Mouse (Mus musculus) embryonic facial prominence, embryonic 11.5 days (tissue): ENCODE measurements around the gene Arsj. TPM values are rescaled to one million over a fixed set of nuclear protein-coding genes. Genes with fewer than 3 reads are reported as not detected.

Experiments used
- ATAC-seq: fragments of 200-750 bp; cut with Nextera tagmentation; replicated peaks from 2 replicates; pipeline ENCODE4 v1.8.0; 2017; ENCODE audit warnings: low read depth; ENCODE audit not compliant: insufficient number of reproducible peaks, low FRiP score, low TSS enrichment
- DNase-seq: peaks from one replicate; pipeline ENCODE4 v3.0.0-alpha.2; 2015; ENCODE audit warnings: low spot score
- H3K27ac ChIP-seq: fragments of 300-500 bp; sonication (generic); replicated peaks from 2 replicates; pipeline ENCODE4 v1.5.1; 2014; ENCODE audit warnings: mild to moderate bottlenecking, low read depth, low read length, control low read depth
- H3K27me3 ChIP-seq: fragments of 300-500 bp; sonication (generic); 2 replicates; pipeline ENCODE4 v1.6.1; 2014; ENCODE audit warnings: mild to moderate bottlenecking, low read length, moderate library complexity, mixed read lengths; ENCODE audit not compliant: control insufficient read depth, insufficient read depth
- H3K36me3 ChIP-seq: fragments of 300-500 bp; sonication (generic); replicated peaks from 2 replicates; pipeline ENCODE4 v1.6.1; 2014; ENCODE audit warnings: low read depth, mild to moderate bottlenecking, low read length, moderate library complexity, mixed read lengths; ENCODE audit not compliant: control insufficient read depth, insufficient read depth
- H3K4me1 ChIP-seq: fragments of 300-500 bp; sonication (generic); 2 replicates; pipeline ENCODE4 v1.6.1; 2014; ENCODE audit warnings: low read length, mixed read lengths; ENCODE audit not compliant: control insufficient read depth, insufficient read depth
- H3K4me2 ChIP-seq: fragments of 300-500 bp; sonication (generic); 2 replicates; pipeline ENCODE4 v1.6.1; 2014; ENCODE audit warnings: low read depth, mild to moderate bottlenecking, control low read depth, low read length, moderate library complexity
- H3K4me3 ChIP-seq: fragments of 300-500 bp; sonication (generic); 2 replicates; pipeline ENCODE4 v1.5.1; 2014; ENCODE audit warnings: low read depth, low read length, control low read depth
- H3K9ac ChIP-seq: fragments of 300-500 bp; sonication (generic); replicated peaks from 2 replicates; pipeline ENCODE4 v1.6.1; 2014; ENCODE audit warnings: mild to moderate bottlenecking, control low read depth, low read length
- H3K9me3 ChIP-seq: fragments of 300-500 bp; sonication (generic); replicated peaks from 2 replicates; pipeline ENCODE4 v1.6.1; 2016; ENCODE audit warnings: mild to moderate bottlenecking, low read length, inconsistent platforms, mixed read lengths; ENCODE audit not compliant: control insufficient read depth
- WGBS: fragments of 180-500 bp; shearing (Covaris S2); extraction: QIAGEN DNeasy Blood & Tissue Kit; methylation state at CpG from one replicate; pipeline ENCODE4 v1.1.7; 2014; 5-methylcytosine and 5-hydroxymethylcytosine counted together
- polyA plus RNA-seq: library from polyadenylated mRNA; unstranded; fragments of >200 nt; fragmentation: Nextera tagmentation; extraction: Ambion mirVana; gene quantifications from 2 replicates; pipeline ENCODE4 v1.2.1, GENCODE M21; 2014

Arsj gene
- polyA plus RNA-seq, 1 experiment from 2014 or later: 0.27 TPM

DNA sequence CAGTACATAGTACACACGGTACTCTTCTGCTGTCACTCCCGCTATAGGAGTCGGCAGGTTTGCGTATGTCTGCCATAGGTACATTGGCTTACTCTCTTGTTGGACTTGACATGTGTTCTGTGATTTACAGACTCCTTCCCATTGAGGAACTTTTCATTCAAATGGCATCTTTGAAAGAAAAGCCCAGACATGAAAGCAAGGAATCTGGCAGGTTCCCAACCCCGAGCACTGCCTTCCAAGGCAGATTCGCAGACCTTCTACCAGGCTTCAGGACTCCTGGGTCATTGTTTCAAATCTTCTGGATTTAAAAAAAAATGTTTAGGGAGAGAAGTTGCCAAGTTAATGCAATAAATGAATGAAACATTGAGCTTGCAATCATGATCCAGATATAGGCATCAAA is 19.8 kb downstream of the Arsj start:
- DNase-seq (no peak), ATAC-seq (no peak)
- Histone ChIP-seq H3K9ac (no peak overlapping the region), H3K4me3 (no peak overlapping the region), H3K9me3 (no peaks in the 10 kb centered on the region), H3K4me1 (no peaks in the 10 kb centered on the region), H3K36me3 (no peaks in the 10 kb centered on the region), H3K4me2 (no peak overlapping the region), H3K27me3 (no peaks in the 10 kb centered on the region), H3K27ac (no peak overlapping the region)
- WGBS: 95% methylated on average over 6 of the region's 6 CpGs

DNA sequence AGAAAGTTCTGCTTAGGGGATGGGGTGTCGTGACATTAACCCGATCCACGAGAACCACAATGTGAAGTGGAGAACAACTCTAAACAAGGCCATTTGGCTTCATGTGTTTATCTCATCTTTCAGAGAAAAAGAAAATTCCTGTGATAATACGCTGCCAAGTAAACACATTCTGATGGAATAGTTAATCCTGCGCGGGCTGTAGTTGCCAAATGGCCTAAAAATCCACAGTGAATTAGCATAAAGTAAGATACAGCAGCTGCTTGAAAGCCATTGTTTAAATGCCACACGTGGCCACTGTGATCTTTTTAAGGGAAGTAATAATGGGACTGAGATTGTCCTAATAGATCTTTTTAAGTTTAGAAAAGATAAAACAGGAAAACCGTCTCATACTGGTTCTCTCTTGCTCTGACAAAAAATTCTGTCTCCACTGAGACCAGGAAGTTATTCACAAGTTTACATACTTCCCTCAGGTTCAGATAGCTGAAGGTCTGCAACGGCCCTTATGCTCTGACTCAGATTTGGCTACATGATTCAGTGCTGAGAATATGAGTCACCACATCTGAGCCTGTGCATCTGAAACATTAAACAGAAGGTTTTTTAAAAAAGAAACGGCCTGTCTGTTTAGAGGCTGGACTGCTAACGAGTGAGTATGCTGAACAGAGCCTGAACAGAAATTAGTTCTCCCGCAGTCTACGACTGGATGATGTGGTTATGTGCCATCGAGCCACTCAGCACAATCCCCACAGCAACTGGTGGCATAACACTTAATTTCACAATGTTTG is 21.4 kb downstream of the Arsj start:
- H3K4me1 ChIP-seq: no peaks in the 10 kb centered on the region
- H3K4me2 ChIP-seq: no peak overlapping the region
- H3K9ac ChIP-seq: no peak overlapping the region
- DNase-seq (no peak), ATAC-seq (no peak)
- no peak overlapping the region for H3K4me3 ChIP-seq
- no peak overlapping the region for H3K27ac ChIP-seq
- no peaks in the 10 kb centered on the region for H3K36me3 ChIP-seq
- no peaks in the 10 kb centered on the region for H3K27me3 ChIP-seq
- H3K9me3 ChIP-seq: no peaks in the 10 kb centered on the region
- 81% methylated on average over 14 of the region's 14 CpGs for WGBS

DNA sequence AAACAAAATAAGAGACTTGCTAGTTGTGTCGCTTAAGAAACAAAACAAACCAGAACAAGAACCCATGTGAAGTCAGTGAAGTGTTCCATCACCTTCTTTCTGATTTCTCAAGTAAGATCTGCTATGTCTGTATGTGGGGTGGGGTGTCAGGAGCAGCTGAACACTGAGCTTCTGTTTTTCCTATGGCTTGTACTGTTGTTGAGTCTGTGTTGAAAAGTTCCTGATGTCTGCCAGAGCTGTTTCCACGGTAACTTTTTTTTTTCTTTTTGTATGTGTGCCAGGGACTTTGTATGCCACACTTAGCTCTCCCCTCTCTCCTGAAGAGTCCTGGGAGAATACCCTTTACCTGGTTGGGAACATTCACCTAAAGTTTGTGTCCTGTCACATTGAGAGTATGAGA is 34.0 kb downstream of the Arsj start:
- H3K9ac ChIP-seq: no peak overlapping the region
- no peaks in the 10 kb centered on the region for H3K4me1 ChIP-seq
- WGBS: 83% methylated on average over 2 of the region's 2 CpGs
- H3K9me3 ChIP-seq: no peaks in the 10 kb centered on the region
- DNase-seq (no peak), ATAC-seq (no peak)
- H3K36me3 ChIP-seq: no peaks in the 10 kb centered on the region
- no peaks in the 10 kb centered on the region for H3K27me3 ChIP-seq
- no peak overlapping the region for H3K4me2 ChIP-seq
- no peak overlapping the region for H3K4me3 ChIP-seq
- H3K27ac ChIP-seq: no peak overlapping the region

GRCm38 (mm10) chr3:126397985-126398630 is 34.6 kb downstream of the Arsj start:
- no peak overlapping the region for H3K4me2 ChIP-seq
- no peaks in the 10 kb centered on the region for H3K9me3 ChIP-seq
- no peaks in the 10 kb centered on the region for H3K27me3 ChIP-seq
- no peaks in the 10 kb centered on the region for H3K36me3 ChIP-seq
- ATAC-seq: no peak
- DNase-seq: no peak
- H3K27ac ChIP-seq: no peak overlapping the region
- no peak overlapping the region for H3K9ac ChIP-seq
- H3K4me1 ChIP-seq: no peaks in the 10 kb centered on the region
- H3K4me3 ChIP-seq: no peak overlapping the region
- WGBS: 58% methylated on average over 7 of the region's 7 CpGs

- H3K27ac ChIP-seq: no peak overlapping the region
- no peaks in the 10 kb centered on the region for H3K36me3 ChIP-seq
- H3K9me3 ChIP-seq: no peaks in the 10 kb centered on the region
- ATAC-seq (no peak), DNase-seq (no peak)
- no peak overlapping the region for H3K4me2 ChIP-seq
- H3K9ac ChIP-seq: no peak overlapping the region
- no peaks in the 10 kb centered on the region for H3K4me1 ChIP-seq
- no peaks in the 10 kb centered on the region for H3K27me3 ChIP-seq
- no peak overlapping the region for H3K4me3 ChIP-seq
- 76% methylated on average over 4 of the region's 4 CpGs for WGBS
Measured at GRCm38 (mm10) chr3:126400726-126401125, 37.2 kb downstream of the Arsj start.

DNA sequence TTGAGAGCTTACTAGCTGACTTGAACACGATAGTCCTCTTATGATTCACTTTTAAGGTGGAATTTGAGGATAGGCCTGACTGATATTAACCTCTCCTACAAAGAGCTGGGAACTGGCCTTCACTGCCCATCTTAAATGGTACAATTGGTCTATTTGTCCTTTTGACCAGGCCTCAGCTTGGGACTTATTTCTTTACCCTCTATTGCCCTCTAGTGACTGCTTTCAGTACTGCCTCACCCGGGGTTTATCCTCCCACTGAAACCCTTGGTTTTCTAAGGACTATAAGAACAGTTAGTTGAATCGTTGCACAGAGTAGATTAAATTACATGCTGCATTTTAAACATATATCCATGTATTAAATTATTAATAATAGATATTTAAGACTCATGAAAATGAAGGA is 39.4 kb downstream of the Arsj start:
- 0 out of 2 replicates have a peak, but pooled peaks have one; percentile 59 for ATAC-seq
- no peak overlapping the region for H3K9ac ChIP-seq
- H3K4me2 ChIP-seq: no peak overlapping the region
- no peaks in the 10 kb centered on the region for H3K9me3 ChIP-seq
- H3K27me3 ChIP-seq: no peaks in the 10 kb centered on the region
- 23% methylated on average over 3 of the region's 3 CpGs for WGBS
- H3K27ac ChIP-seq: no peak overlapping the region
- H3K4me3 ChIP-seq: no peak overlapping the region
- H3K36me3 ChIP-seq: no peaks in the 10 kb centered on the region
- H3K4me1 ChIP-seq: no peaks in the 10 kb centered on the region
- peak; percentile 92 for DNase-seq

DNA sequence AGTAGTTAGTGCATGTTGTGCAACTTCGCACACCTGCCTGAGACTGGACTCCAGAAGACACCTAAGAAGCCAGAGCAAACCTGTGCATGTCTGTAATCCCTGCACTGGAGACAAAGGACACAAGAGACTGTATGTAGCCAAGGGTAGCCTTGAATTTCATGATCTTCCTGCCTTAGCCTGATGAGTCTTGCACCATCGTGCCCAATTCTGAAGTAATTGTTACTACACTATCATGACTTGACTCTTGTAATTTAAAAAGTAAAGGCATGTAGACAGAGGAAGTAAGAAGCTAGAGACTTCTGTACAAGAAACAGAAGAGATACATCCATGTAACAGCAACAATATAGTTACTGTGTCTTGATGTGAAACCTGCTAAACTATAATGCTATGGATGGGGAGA is 40.7 kb downstream of the Arsj start:
- WGBS: 87% methylated on average over 2 of the region's 2 CpGs
- H3K4me1 ChIP-seq: no peaks in the 10 kb centered on the region
- H3K27ac ChIP-seq: no peak overlapping the region
- no peak overlapping the region for H3K4me3 ChIP-seq
- DNase-seq (no peak), ATAC-seq (no peak)
- H3K4me2 ChIP-seq: no peak overlapping the region
- H3K27me3 ChIP-seq: no peaks in the 10 kb centered on the region
- no peaks in the 10 kb centered on the region for H3K36me3 ChIP-seq
- no peak overlapping the region for H3K9ac ChIP-seq
- no peaks in the 10 kb centered on the region for H3K9me3 ChIP-seq

DNA sequence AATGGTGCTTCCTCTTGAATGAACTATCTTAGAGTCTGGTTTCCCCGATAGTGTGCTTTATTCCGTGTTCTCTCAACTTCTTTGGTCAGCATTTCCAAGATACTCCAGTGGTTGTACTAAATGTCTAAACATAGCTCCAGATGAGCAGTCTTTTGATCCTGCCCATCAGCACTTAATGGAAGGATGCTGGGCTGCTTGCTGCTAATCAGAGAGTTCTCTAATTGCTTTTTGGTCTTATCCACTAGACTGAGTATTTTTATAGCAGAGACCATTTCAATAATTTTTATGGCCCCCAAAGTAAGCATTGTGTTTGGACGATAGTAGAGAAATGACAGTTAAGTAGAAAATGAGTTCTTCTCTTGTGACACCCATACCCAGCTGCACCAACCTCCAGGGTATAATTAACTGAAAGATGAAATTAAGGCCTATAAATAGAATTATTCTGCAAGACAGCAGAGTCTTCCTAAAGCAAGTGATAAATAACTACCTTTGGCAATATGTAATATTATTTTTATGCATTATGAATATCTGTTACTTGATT is 67.1 kb downstream of the Arsj start:
- no peaks in the 10 kb centered on the region for H3K27me3 ChIP-seq
- H3K27ac ChIP-seq: no peak overlapping the region
- WGBS: 92% methylated on average over 3 of the region's 3 CpGs
- H3K9me3 ChIP-seq: no peaks in the 10 kb centered on the region
- H3K4me3 ChIP-seq: no peak overlapping the region
- no peak overlapping the region for H3K4me2 ChIP-seq
- DNase-seq (no peak), ATAC-seq (no peak)
- H3K9ac ChIP-seq: no peak overlapping the region
- H3K36me3 ChIP-seq: no peaks in the 10 kb centered on the region
- H3K4me1 ChIP-seq: no peaks in the 10 kb centered on the region
